Mouse (Mus musculus) large intestine, adult 2 months (tissue): ENCODE measurements around the gene Pir. TPM values are rescaled to one million over a fixed set of nuclear protein-coding genes. Genes with fewer than 3 reads are reported as not detected.

Source experiments
- DNase-seq: peaks from one replicate; pipeline ENCODE4 v3.0.0-alpha.2; 2012; ENCODE audit warnings: low read depth, low spot score
- WGBS: fragments of 180-500 bp; shearing (Covaris S2); methylation state at CpG from one replicate; pipeline ENCODE4 v1.1.7; 2018; 5-methylcytosine and 5-hydroxymethylcytosine counted together
- polyA plus RNA-seq: library from polyadenylated mRNA; depleted of rRNA; stranded (reverse); fragments of >200 nt; gene quantifications from 2 replicates; pipeline ENCODE4 v1.2.3, GENCODE M21; 2012; rRNA removed

Pir gene
- polyA plus RNA-seq, 1 experiment: 1.4 TPM

GRCm38 (mm10) chrX:164418008-164418407 is 148.8 kb downstream of the Pir start:
- no peak for DNase-seq

- peak; percentile 69 for DNase-seq
- 15% methylated on average over 40 of the region's 40 CpGs for WGBS
These were observed 150.3 kb downstream of the Pir start, which contains the start of gene Piga for GRCm38 (mm10) chrX:164419471-164419939. TSS of gene Piga (plus strand) at chrX:164419787.

- WGBS: 16% methylated on average over 13 of the region's 13 CpGs
- no peak for DNase-seq
These were observed 150.8 kb downstream of the Pir start for GRCm38 (mm10) chrX:164419955-164420354.

- 18% methylated on average over 3 of the region's 3 CpGs for WGBS
- no peak for DNase-seq
These were observed 151.3 kb downstream of the Pir start for GRCm38 (mm10) chrX:164420518-164420917.

Other genes starting within 250 kb of the Pir start
- 0.90 and 1.2 TPM in 2 replicates for gene Car5b, start 241.4 kb upstream of the Pir start, polyA plus RNA-seq
- gene Siah1b, start 192.9 kb upstream of the Pir start, polyA plus RNA-seq: 6.4 and 8.0 TPM in 2 replicates
- not detected in 2 replicates for gene Cltrn, start 180.5 kb upstream of the Pir start, polyA plus RNA-seq
- 74.9 and 171 TPM in 2 replicates for gene Ace2, start 130.0 kb upstream of the Pir start, polyA plus RNA-seq
- gene Bmx, start 11.2 kb upstream of the Pir start, polyA plus RNA-seq: 0.47 and 0.51 TPM in 2 replicates
- 1.7 TPM in 2 replicates for gene Vegfd, start 104.0 kb downstream of the Pir start, polyA plus RNA-seq
- 4.4 and 6.2 TPM in 2 replicates for gene Piga, start 150.4 kb downstream of the Pir start, polyA plus RNA-seq
- gene Asb11, start 167.6 kb downstream of the Pir start, polyA plus RNA-seq: 0.16 and 0.26 TPM in 2 replicates
- not detected in 2 replicates for gene Asb9, start 237.0 kb downstream of the Pir start, polyA plus RNA-seq